Mouse (Mus musculus): Measurements from ENCODE around the gene Chd3. TPM values are rescaled to one million over a fixed set of nuclear protein-coding genes. Genes with fewer than 3 reads are reported as not detected.
A peak's percentile ranks its signal among the peaks of the same experiment; 100 is the strongest.

Gene Chd3
- total and polyA plus RNA-seq, 3 experiments = 31.9 to 92.0 (median 66.4) TPM

- Histone ChIP-seq H3K4me2 (ENCODE audit: insufficient read depth, low read depth, poor library complexity, severe bottlenecking) (peak overlapping the region; percentile 52), H3K9ac (ENCODE audit: insufficient read depth, low read depth) (peak overlapping the region; percentile 77), H3K79me2 (replicated peaks; ENCODE audit: control insufficient read depth, extremely low read depth, insufficient read depth, poor library complexity, severe bottlenecking) (no peaks in the 10 kb centered on the region), H3K4me1 (ENCODE audit: control insufficient read depth in 1 of 2, insufficient read depth in 2 of 2) (peaks cover 41 to 78% of the 10 kb centered on the region in 2 experiments), H3K27me3 (replicated peaks) (peaks cover 33% of the 10 kb centered on the region), H3K9me3 (replicated peaks; ENCODE audit: low read length) (no peaks in the 10 kb centered on the region), H3K4me3 (replicated peaks in 1 of 3; ENCODE audit: low read depth in 2 of 3, low read length in 2 of 3, poor library complexity in 1 of 3) (peak overlapping the region in 2 of 3 experiments; percentile 17 to 62), H3K36me3 (replicated peaks in 1 of 2; ENCODE audit: control insufficient read depth in 1 of 2, insufficient read depth in 1 of 2, low read length in 1 of 2) (no peaks in the 10 kb centered on the region), H3K27ac (ENCODE audit: insufficient read depth, low read depth) (peak overlapping the region; percentile 92)
- in situ Hi-C loops (cut with MboI; ENCODE audit: low pct_ligation_motif_present, low pct_unique_long_range_greater_than_20kb, low sequenced_read_pairs) (no loop called here), dilution Hi-C loops (cut with MboI; ENCODE audit: extremely low pct_ligation_motif_present, extremely low pct_unique_long_range_greater_than_20kb, low sequenced_read_pairs) (no loop called here)
- TF ChIP-seq HCFC1 (IDR thresholded peaks at IDR 0.05; ENCODE audit: low read depth, low read length) (peak; percentile 17; the same call in 1 of the 2 replicates), NELFE (IDR thresholded peaks at IDR 0.05; ENCODE audit: low read depth, low read length) (0 out of 2 replicates have a peak, but pooled peaks have one; percentile 13), TBP (conservative IDR thresholded peaks at IDR 0.05; ENCODE audit: low read depth, low read length) (0 out of 2 replicates have a peak, but pooled peaks have one; percentile 35), ETS1 (conservative IDR thresholded peaks at IDR 0.05; ENCODE audit: low read depth, low read length) (no peak; the same call in 1 of the 2 replicates), PAX5 (IDR thresholded peaks at IDR 0.05; ENCODE audit: low read length) (no peak), JUN (IDR thresholded peaks at IDR 0.05; ENCODE audit: insufficient read depth, low read depth, low read length) (no peak), USF2 (conservative IDR thresholded peaks at IDR 0.05; ENCODE audit: low read depth, low read length) (no peak), MEF2A (IDR thresholded peaks at IDR 0.05; ENCODE audit: borderline replicate concordance, low read depth, low read length) (peak; percentile 51; the same call in 1 of the 2 replicates), MAFK (IDR thresholded peaks at IDR 0.05; ENCODE audit: insufficient replicate concordance, low read length) (no peak), CHD2 (IDR thresholded peaks at IDR 0.05; ENCODE audit: low read length) (no peak; the same call in 1 of the 2 replicates), JUND (conservative IDR thresholded peaks at IDR 0.05; ENCODE audit: low read depth, low read length) (no peak), BHLHE40 (IDR thresholded peaks at IDR 0.05; ENCODE audit: low read depth, low read length) (peak; percentile 40; the same call in 1 of the 2 replicates), MAZ (IDR thresholded peaks at IDR 0.05; ENCODE audit: low read depth, low read length) (peak; percentile 93), RCOR1 (conservative IDR thresholded peaks at IDR 0.05; ENCODE audit: low read depth, low read length) (no peak)
- no peak for DNase-seq (ENCODE audit: extremely low read depth)
These were observed 45.5 kb upstream of the Chd3 start for GRCm38 (mm10) chr11:69414421-69415326.

GRCm38 (mm10) chr11:69413221-69414181, 44.3 kb upstream of the Chd3 start, which contains the start of gene Kdm6b:
Gene Kdm6b (minus strand): TSS chr11:69413675.
- H3K4me3 ChIP-seq (replicated peaks in 1 of 3; ENCODE audit: low read depth in 2 of 3, low read length in 2 of 3, poor library complexity in 1 of 3) = peak within 1 kb of the TSS in 2 of 3 experiments; percentile 3 to 62
- H3K9ac ChIP-seq (ENCODE audit: insufficient read depth, low read depth) = peak within 1 kb of the TSS; percentile 77
- DNase-seq (ENCODE audit: extremely low read depth) = peak; percentile 33
- peak within 1 kb of the TSS; percentile 80 for H3K4me2 ChIP-seq (ENCODE audit: insufficient read depth, low read depth, poor library complexity, severe bottlenecking)
- dilution Hi-C loops (cut with MboI; ENCODE audit: extremely low pct_ligation_motif_present, extremely low pct_unique_long_range_greater_than_20kb, low sequenced_read_pairs) = no loop called here
- peaks cover 41 to 67% of the 10 kb centered on the region in 2 experiments for H3K4me1 ChIP-seq (ENCODE audit: control insufficient read depth in 1 of 2, insufficient read depth in 2 of 2)
- H3K27ac ChIP-seq (ENCODE audit: insufficient read depth, low read depth) = peak within 1 kb of the TSS; percentile 92
- no peaks in the 10 kb centered on the region for H3K79me2 ChIP-seq (replicated peaks; ENCODE audit: control insufficient read depth, extremely low read depth, insufficient read depth, poor library complexity, severe bottlenecking)
- no peaks in the 10 kb centered on the region for H3K36me3 ChIP-seq (replicated peaks in 1 of 2; ENCODE audit: control insufficient read depth in 1 of 2, insufficient read depth in 1 of 2, low read length in 1 of 2)
- in situ Hi-C loops (cut with MboI; ENCODE audit: low pct_ligation_motif_present, low pct_unique_long_range_greater_than_20kb, low sequenced_read_pairs) = no loop called here
- H3K27me3 ChIP-seq (replicated peaks) = peaks cover 25% of the 10 kb centered on the region
- no peaks in the 10 kb centered on the region for H3K9me3 ChIP-seq (replicated peaks; ENCODE audit: low read length)
- TF ChIP-seq CHD2 (IDR thresholded peaks at IDR 0.05; ENCODE audit: low read length) = peak; percentile 21; the same call in 1 of the 2 replicates
- TF ChIP-seq SMC3 (IDR thresholded peaks at IDR 0.05; ENCODE audit: low read depth, low read length) = no peak
- no peak for TF ChIP-seq RCOR1 (conservative IDR thresholded peaks at IDR 0.05; ENCODE audit: low read depth, low read length)
- no peak for TF ChIP-seq ELF1 (IDR thresholded peaks at IDR 0.05; ENCODE audit: low read depth, low read length)
- TF ChIP-seq TCF12 (IDR thresholded peaks at IDR 0.05; ENCODE audit: low read depth, low read length) = no peak
- TF ChIP-seq ETS1 (conservative IDR thresholded peaks at IDR 0.05; ENCODE audit: low read depth, low read length) = no peak
- no peak for TF ChIP-seq JUN (IDR thresholded peaks at IDR 0.05; ENCODE audit: insufficient read depth, low read depth, low read length)
- TF ChIP-seq SIN3A (IDR thresholded peaks at IDR 0.05; ENCODE audit: low read length) = no peak
- TF ChIP-seq UBTF (IDR thresholded peaks at IDR 0.05; ENCODE audit: low read depth, low read length) = no peak
- TF ChIP-seq RAD21 (IDR thresholded peaks at IDR 0.05; ENCODE audit: low read depth, low read length) = no peak
- TF ChIP-seq TBP (conservative IDR thresholded peaks at IDR 0.05; ENCODE audit: low read depth, low read length) = no peak
- no peak for TF ChIP-seq ZNF384 (IDR thresholded peaks at IDR 0.05; ENCODE audit: low read depth, low read length)
- TF ChIP-seq BHLHE40 (IDR thresholded peaks at IDR 0.05; ENCODE audit: low read depth, low read length) = no peak
- peak; percentile 97 for TF ChIP-seq CHD1 (IDR thresholded peaks at IDR 0.05; ENCODE audit: low read depth, low read length)
- no peak for TF ChIP-seq POLR2AphosphoS2 (IDR thresholded peaks at IDR 0.05; ENCODE audit: low read depth, low read length)
- no peak for TF ChIP-seq JUND (conservative IDR thresholded peaks at IDR 0.05; ENCODE audit: low read depth, low read length)
- no peak for TF ChIP-seq MXI1 (IDR thresholded peaks at IDR 0.05; ENCODE audit: low read depth, low read length)
- TF ChIP-seq MAX (IDR thresholded peaks at IDR 0.05; ENCODE audit: low read length) = peak; percentile 49; the same call in 1 of the 2 replicates

Measured in CH12.LX (cell line).